Mouse (Mus musculus): ENCODE results near the gene Kcnq2.

GRCm38 (mm10) chr2:181031406-181031934, 103.6 kb downstream of the Kcnq2 start:
- TF ChIP-seq POLR2A (IDR thresholded peaks at IDR 0.05; ENCODE audit: control insufficient read depth in 1 of 2, insufficient read depth in 1 of 2, low read depth in 1 of 2, low read length in 2 of 2, poor library complexity in 1 of 2), result no peak
- TF ChIP-seq TAL1 (IDR thresholded peaks at IDR 0.05; ENCODE audit: low read length), result no peak
- no peak for TF ChIP-seq CHD1 (IDR thresholded peaks at IDR 0.05; ENCODE audit: low read depth, low read length)
